10 mouse cellular contexts compared by ENCODE assay signal in genomic region chr11:17284055-17284454, GRCm38 (mm10). TPM values are rescaled to one million over a fixed set of nuclear protein-coding genes. Genes with fewer than 3 reads are reported as not detected.
DNase-seq lines count a peak whose midpoint lies in the region; ATAC-seq lines count a peak whose summit lies in the region.
"Had no signal": no experiment of that assay in that cellular context is flagged by ENCODE, and none has a peak within 500 bp of the region (broad histone marks: within the 10 kb centered on the region; RNA-seq: fewer than 3 reads in every experiment).

No protein-coding gene starts in this region.

- H3K4me2 ChIP-seq in heart, embryonic 12.5 days = no peak overlapping the region

- peaks cover 18% of the 10 kb centered on the region for H3K4me1 ChIP-seq in megakaryocyte, embryonic 14.5 days
- no peaks in the 10 kb centered on the region for H3K4me1 ChIP-seq in heart, embryonic 12.5 days (replicated peaks)
- H3K4me1 ChIP-seq: limb, embryonic 10.5 days had no signal

- H3K4me3 ChIP-seq in megakaryocyte, embryonic 14.5 days (replicated peaks) = peak overlapping the region; percentile 44
- H3K4me3 ChIP-seq in heart, embryonic 12.5 days = no peak overlapping the region
- H3K4me3 ChIP-seq: limb, embryonic 10.5 days had no signal

- no peaks in the 10 kb centered on the region for H3K27me3 ChIP-seq in megakaryocyte, embryonic 14.5 days (replicated peaks)
- H3K27me3 ChIP-seq in heart, embryonic 12.5 days (replicated peaks) = no peaks in the 10 kb centered on the region

- WGBS in heart, embryonic 12.5 days = 59% methylated on average over 10 of the region's 10 CpGs

- no peak overlapping the region for H3K9ac ChIP-seq in heart, embryonic 12.5 days

- no peaks in the 10 kb centered on the region for H3K9me3 ChIP-seq in megakaryocyte, embryonic 14.5 days
- no peaks in the 10 kb centered on the region for H3K9me3 ChIP-seq in heart, embryonic 12.5 days (replicated peaks)
- H3K9me3 ChIP-seq: limb, embryonic 10.5 days had no signal

- no peak for ATAC-seq in heart, embryonic 12.5 days (ENCODE audit: insufficient number of reproducible peaks, low FRiP score)

- H3K27ac ChIP-seq in heart, embryonic 12.5 days (ENCODE audit: poor library complexity, severe bottlenecking) = no peak overlapping the region
- H3K27ac ChIP-seq: limb, embryonic 10.5 days had no signal

- H3K36me3 ChIP-seq in megakaryocyte, embryonic 14.5 days (replicated peaks; ENCODE audit: low read length) = no peaks in the 10 kb centered on the region
- no peaks in the 10 kb centered on the region for H3K36me3 ChIP-seq in heart, embryonic 12.5 days
- H3K36me3 ChIP-seq: limb, embryonic 10.5 days had no signal

- DNase-seq in adrenal gland, adult (ENCODE audit: inconsistent age in 2 of 2, low spot score in 1 of 2) = peak; percentile 16 to 55
- no peak for DNase-seq in adrenal gland, postnatal 4 days (ENCODE audit: low spot score in 2 of 2)
- DNase-seq in 416B (ENCODE audit: low read depth) = peak; percentile 61
- peak; percentile 62 for DNase-seq in adrenal gland, postnatal 14 days
- no peak for DNase-seq in neural tube, embryonic 10.5 days (ENCODE audit: extremely low spot score, low spot score)
- no peak for DNase-seq in left cerebral cortex, adult 18-20 months (ENCODE audit: low spot score in 2 of 2)
- DNase-seq: cerebellum, postnatal 36 days had no signal

RNA-seq across cellular contexts. Expression of gene C1d, which starts 26.7 kb away (rescaled TPM):
- total RNA-seq in adrenal gland, postnatal 4 days (2021) = 10 to 100 TPM; 68.4 to 71.9 TPM
- 55.0 and 67.1 TPM in 2 replicates for total RNA-seq in adrenal gland, postnatal 14 days (2021)
- polyA plus RNA-seq in megakaryocyte, embryonic 14.5 days (2012; ENCODE audit: insufficient read depth, low replicate concordance) = 2.2 TPM in 1 of 2 replicates, not detected in the other
- polyA plus RNA-seq in heart, embryonic 12.5 days (2016; fragmentation: Nextera tagmentation; extraction: Ambion mirVana) = 81.1 and 81.5 TPM in 2 replicates
- total RNA-seq in left cerebral cortex, adult 18-20 months (2021) = 10 to 100 TPM; 45.0 to 45.9 TPM

Comparison
In these comparisons a context has a peak if more than half of its experiments do, and no peak if none do; other contexts are left out.
1. DNase-seq: peak in adrenal gland, adult (2 of 2), 416B (single experiment) and adrenal gland, postnatal 14 days (single experiment); none in adrenal gland, postnatal 4 days (0 of 2), neural tube, embryonic 10.5 days (single experiment) and left cerebral cortex, adult 18-20 months (0 of 2).